Mouse (Mus musculus) liver, embryonic 11.5 days (tissue): ENCODE results near the gene Gstm4. TPM values are rescaled to one million over a fixed set of nuclear protein-coding genes. Genes with fewer than 3 reads are reported as not detected.
"Not testable (repeated sequence)": the region's sequence is repeated elsewhere in the genome, so short reads cannot be mapped to it uniquely, and the experiment has no call there.

Experiments used
- ATAC-seq: fragments of 200-750 bp; cut with Nextera tagmentation; replicated peaks from 2 replicates; pipeline ENCODE4 v1.8.0; 2017; ENCODE audit warnings: moderate number of reproducible peaks, mild to moderate bottlenecking, moderate TSS enrichment, moderate library complexity; ENCODE audit not compliant: low FRiP score
- DNase-seq: peaks from one replicate; pipeline ENCODE4 v3.0.0-alpha.2; 2017; ENCODE audit warnings: low spot score
- H3K27ac ChIP-seq: fragments of 300-500 bp; sonication (generic); 2 replicates; pipeline ENCODE4 v1.5.1; 2014; ENCODE audit warnings: mild to moderate bottlenecking, low read depth, low read length, control low read depth
- H3K27me3 ChIP-seq: fragments of 300-500 bp; sonication (generic); replicated peaks from 2 replicates; pipeline ENCODE4 v1.6.1; 2014; ENCODE audit warnings: low read length, mixed read lengths; ENCODE audit not compliant: control insufficient read depth, insufficient read depth
- H3K36me3 ChIP-seq: fragments of 300-500 bp; sonication (generic); 2 replicates; pipeline ENCODE4 v1.6.1; 2014; ENCODE audit warnings: mild to moderate bottlenecking, low read length, moderate library complexity, mixed read lengths; ENCODE audit not compliant: control insufficient read depth, insufficient read depth
- H3K4me1 ChIP-seq: fragments of 300-500 bp; sonication (generic); replicated peaks from 2 replicates; pipeline ENCODE4 v1.6.1; 2014; ENCODE audit warnings: low read length, mixed read lengths; ENCODE audit not compliant: control insufficient read depth, insufficient read depth
- H3K4me2 ChIP-seq: fragments of 300-500 bp; sonication (generic); 2 replicates; pipeline ENCODE4 v1.6.1; 2014; ENCODE audit warnings: mild to moderate bottlenecking, control low read depth, moderate library complexity
- H3K4me3 ChIP-seq: fragments of 300-500 bp; sonication (generic); 2 replicates; pipeline ENCODE4 v1.5.1; 2014; ENCODE audit warnings: low read depth, low read length, control low read depth
- H3K9ac ChIP-seq: fragments of 300-500 bp; sonication (generic); 2 replicates; pipeline ENCODE4 v1.6.1; 2014; ENCODE audit warnings: low read depth, low read length, control low read depth
- H3K9me3 ChIP-seq: fragments of 300-500 bp; sonication (generic); 2 replicates; pipeline ENCODE4 v1.6.1; 2016; ENCODE audit warnings: low read length, inconsistent platforms, mixed read lengths; ENCODE audit not compliant: control insufficient read depth
- WGBS: fragments of 180-500 bp; shearing (Covaris S2); extraction: QIAGEN DNeasy Blood & Tissue Kit; methylation state at CpG from one replicate; pipeline ENCODE4 v1.1.7; 2014; 5-methylcytosine and 5-hydroxymethylcytosine counted together
- polyA plus RNA-seq: library from polyadenylated mRNA; unstranded; fragments of >200 nt; fragmentation: Nextera tagmentation; extraction: Ambion mirVana; gene quantifications from 2 replicates; pipeline ENCODE4 v1.2.1, GENCODE M21; 2014

Gstm4 gene
- polyA plus RNA-seq, 1 experiment from 2014 or later, result 22.8 TPM

DNA sequence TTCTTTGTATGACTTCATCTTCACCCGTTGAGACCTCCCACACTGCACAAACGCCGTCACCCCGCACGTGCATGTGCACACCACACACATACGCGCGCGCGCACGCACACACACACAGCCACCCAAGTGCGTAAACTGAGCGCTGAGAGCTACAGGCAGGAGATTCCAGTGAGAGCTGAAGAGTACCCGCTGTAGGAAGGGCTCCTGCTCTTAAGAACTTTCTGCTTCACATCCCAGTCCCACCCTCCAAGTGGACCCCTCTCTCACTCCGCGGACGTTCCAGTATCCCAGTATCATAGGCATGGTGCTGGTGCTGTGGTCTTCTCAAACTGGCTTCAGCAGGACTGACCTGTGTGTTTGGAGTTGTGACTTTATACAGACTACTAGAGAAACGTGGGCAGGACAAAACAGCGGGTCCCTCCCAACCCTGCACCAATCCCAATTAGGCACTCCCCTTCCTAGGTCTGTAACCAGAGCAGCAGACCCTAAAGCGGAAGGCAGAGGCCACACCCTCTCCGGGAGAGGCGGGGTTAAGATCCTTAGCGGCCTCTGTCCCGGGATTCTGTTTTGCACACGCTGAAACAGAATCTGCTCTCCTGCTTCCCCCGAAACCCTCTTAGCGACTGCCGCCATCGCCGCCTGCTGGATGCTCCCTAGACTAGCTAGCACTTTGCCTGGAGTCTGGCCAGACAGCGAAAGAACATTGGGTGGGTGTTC, 27.1 kb downstream of the Gstm4 start, which contains the start of gene Gstm1:
Gene Gstm1 (minus strand): TSS at position 501 of the 717 bp plus-strand sequence.
- under 1% methylated on average over 31 of the region's 31 CpGs for WGBS
- H3K4me1 ChIP-seq, result peaks cover 10% of the 10 kb centered on the region

DNA sequence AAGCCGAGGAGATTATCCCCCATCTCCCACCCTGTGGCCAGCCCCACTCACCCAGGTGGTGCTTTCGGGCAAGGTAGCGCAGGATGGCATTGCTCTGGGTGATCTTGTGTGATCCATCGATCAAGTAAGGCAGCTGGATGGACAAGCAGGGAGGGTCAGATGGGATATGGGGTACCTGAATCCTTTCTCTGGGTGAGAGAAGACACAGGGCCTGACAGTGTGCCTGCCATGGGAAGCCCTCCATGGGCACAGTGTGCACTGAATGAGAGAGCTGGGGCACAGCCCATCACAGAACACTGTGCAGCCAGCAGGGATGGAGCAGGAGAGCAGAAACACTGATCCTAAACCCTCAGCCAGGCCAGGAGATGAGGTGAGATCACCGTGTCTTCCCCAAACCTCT, 28.2 kb downstream of the Gstm4 start:
- whole genome bisulfite sequencing, result 83% methylated on average over 5 of the region's 5 CpGs
- H3K4me2 ChIP-seq, result peak overlapping the region; percentile 67
- peaks cover 10% of the 10 kb centered on the region for H3K4me1 ChIP-seq
- not testable (repeated sequence) for ATAC-seq, DNase-seq, H3K9ac ChIP-seq, H3K27ac ChIP-seq, H3K27me3 ChIP-seq, H3K36me3 ChIP-seq, H3K9me3 ChIP-seq
- H3K4me3 ChIP-seq, result peak overlapping the region; percentile 45

More for the DNA sequence above, 27.1 kb downstream of the Gstm4 start, which contains the start of gene Gstm1:
- DNase-seq (peak; percentile 88), ATAC-seq (peak; percentile 96)
- H3K4me2 ChIP-seq, result peak within 1 kb of the TSS; percentile 67
- no peaks in the 10 kb centered on the region for H3K27me3 ChIP-seq
- H3K27ac ChIP-seq, result peak within 1 kb of the TSS; percentile 45
- peak within 1 kb of the TSS; percentile 45 for H3K4me3 ChIP-seq
- no peaks in the 10 kb centered on the region for H3K36me3 ChIP-seq
- no peaks in the 10 kb centered on the region for H3K9me3 ChIP-seq
- peak within 1 kb of the TSS; percentile 55 for H3K9ac ChIP-seq

DNA sequence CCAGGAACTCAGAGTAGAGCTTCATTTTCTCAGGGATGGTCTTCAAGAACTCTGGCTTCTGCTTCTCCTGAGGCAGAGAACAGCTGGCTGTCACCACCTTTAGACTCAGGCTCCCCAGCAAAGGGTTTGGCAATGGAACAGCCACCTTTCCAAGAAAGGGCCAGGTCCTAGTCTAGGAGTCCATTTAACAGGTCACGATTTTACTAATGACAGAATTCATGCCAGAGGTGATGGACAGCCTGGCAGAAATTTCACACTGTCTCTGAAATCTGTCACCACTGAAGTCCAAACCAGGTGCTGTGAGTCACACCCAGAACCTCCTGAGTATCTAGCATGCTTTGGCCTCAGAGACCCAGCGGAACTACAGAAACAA, 29.7 kb downstream of the Gstm4 start:
- H3K9ac ChIP-seq, result no peak overlapping the region
- H3K27me3 ChIP-seq, result no peaks in the 10 kb centered on the region
- WGBS, result 85% methylated on average over 2 of the region's 2 CpGs
- ATAC-seq (no peak), DNase-seq (no peak)
- H3K4me3 ChIP-seq, result no peak overlapping the region
- 0 out of 2 replicates have a peak overlapping the region, but pooled peaks have one; percentile 9 for H3K4me2 ChIP-seq
- no peak overlapping the region for H3K27ac ChIP-seq
- peaks cover 10% of the 10 kb centered on the region for H3K4me1 ChIP-seq
- H3K36me3 ChIP-seq, result no peaks in the 10 kb centered on the region
- H3K9me3 ChIP-seq, result no peaks in the 10 kb centered on the region

DNA sequence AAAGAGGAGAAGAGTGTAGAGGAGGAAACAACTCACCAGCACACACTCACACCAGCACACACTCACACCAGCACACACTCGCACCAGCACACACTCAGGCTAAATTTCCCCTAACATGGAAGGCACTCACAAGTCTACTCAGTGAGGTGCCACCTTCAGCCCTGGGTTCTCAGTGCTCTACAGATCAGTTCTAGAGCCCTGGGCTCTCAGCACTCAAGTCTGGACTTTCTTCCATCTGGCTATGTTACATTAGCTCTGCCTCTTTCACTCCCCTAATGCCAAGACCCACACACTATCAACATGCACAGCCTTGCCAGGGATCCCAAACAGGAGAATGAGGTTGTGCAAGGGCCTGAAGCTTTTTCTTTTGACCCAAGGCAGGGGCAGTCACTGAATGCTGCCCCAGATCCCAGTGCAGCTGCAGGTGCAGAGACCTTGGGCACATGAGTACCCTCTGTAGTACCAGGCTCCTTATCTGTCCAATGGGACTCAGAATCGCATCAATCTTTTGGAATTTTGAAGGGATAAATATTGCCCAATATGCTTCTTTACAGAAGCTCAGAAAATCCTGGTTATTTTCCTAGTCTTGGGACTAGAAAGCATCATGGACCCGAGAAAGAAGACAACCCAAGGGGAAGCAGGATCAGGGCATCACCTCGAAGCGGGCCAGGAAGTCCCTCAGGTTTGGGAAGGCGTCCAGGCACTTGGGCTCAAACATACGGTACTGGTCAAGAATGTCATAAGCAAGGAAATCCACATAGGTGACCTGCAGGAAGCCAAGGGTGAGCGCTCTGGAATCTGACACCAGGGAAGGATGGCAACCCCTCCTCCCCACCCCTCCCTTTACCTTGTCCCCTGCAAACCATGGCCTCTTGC, 30.4 kb downstream of the Gstm4 start:
- ATAC-seq, result no peak

DNA sequence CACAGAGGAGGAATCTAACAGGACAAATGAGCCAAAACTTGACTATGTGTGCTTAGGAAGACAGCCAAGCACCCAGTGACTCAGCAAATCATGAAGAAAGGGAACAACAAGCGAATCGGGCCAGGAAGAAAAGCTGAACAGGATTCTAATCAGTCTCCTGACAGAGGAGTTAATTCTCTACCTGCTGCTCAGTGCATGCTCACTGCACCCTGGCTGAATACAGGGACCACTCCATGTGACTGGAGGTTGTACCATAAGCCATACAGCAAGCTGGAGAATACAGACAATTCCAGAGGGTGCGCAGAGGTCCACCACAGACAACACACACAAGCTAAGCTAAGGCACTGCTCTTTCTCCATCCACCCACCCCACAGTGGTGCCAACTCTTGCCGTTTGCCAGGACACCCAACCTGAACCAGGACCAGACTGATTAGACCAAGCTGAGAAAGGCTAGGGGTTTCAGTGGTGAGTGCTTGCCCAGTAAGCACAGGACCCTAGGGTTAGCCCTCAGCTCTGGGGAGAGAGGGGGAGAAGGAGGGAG, 31.3 kb downstream of the Gstm4 start:
- H3K4me2 ChIP-seq, result no peak overlapping the region
- H3K9me3 ChIP-seq, result no peaks in the 10 kb centered on the region
- H3K4me1 ChIP-seq, result peaks cover 6% of the 10 kb centered on the region
- WGBS, result 70% methylated on average over 4 of the region's 4 CpGs
- H3K36me3 ChIP-seq, result no peaks in the 10 kb centered on the region
- DNase-seq (no peak), ATAC-seq (no peak)
- H3K27ac ChIP-seq, result no peak overlapping the region
- no peaks in the 10 kb centered on the region for H3K27me3 ChIP-seq
- no peak overlapping the region for H3K9ac ChIP-seq
- no peak overlapping the region for H3K4me3 ChIP-seq

More for the DNA sequence above, 30.4 kb downstream of the Gstm4 start:
- no peaks in the 10 kb centered on the region for H3K36me3 ChIP-seq
- no peak overlapping the region for H3K9ac ChIP-seq
- no peaks in the 10 kb centered on the region for H3K9me3 ChIP-seq
- H3K4me1 ChIP-seq, result peaks cover 10% of the 10 kb centered on the region
- no peak overlapping the region for H3K4me3 ChIP-seq
- WGBS, result 75% methylated on average over 7 of the region's 8 CpGs
- H3K27me3 ChIP-seq, result no peaks in the 10 kb centered on the region
- no peak for DNase-seq
- no peak overlapping the region for H3K27ac ChIP-seq
- peak overlapping the region; percentile 29 for H3K4me2 ChIP-seq

DNA sequence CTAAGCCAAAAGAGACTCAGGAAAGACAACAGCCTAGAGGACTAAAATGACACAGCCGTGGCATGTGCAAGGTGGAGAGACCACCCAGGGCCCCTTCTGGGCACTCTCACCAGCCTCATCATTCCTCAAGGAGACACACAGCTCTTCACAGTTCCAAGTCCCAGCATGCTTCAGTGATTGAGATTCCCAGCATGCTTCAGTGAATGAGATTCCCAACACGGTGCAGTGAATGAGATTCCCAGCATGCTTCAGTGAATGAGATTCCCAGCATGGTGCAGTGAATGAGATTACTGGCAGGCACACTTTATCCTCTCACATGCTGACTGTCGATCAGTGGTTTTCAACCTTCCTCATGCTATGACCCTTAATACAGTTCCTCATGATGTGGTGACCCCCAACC, 33.1 kb downstream of the Gstm4 start:
- no peak overlapping the region for H3K4me2 ChIP-seq
- H3K36me3 ChIP-seq, result no peaks in the 10 kb centered on the region
- H3K4me1 ChIP-seq, result no peaks in the 10 kb centered on the region; the same call in 1 of the 2 replicates
- DNase-seq (no peak), ATAC-seq (no peak)
- H3K9me3 ChIP-seq, result no peaks in the 10 kb centered on the region
- no peaks in the 10 kb centered on the region for H3K27me3 ChIP-seq
- H3K9ac ChIP-seq, result no peak overlapping the region
- H3K4me3 ChIP-seq, result no peak overlapping the region
- WGBS, result 76% methylated on average over 3 of the region's 3 CpGs
- H3K27ac ChIP-seq, result no peak overlapping the region

DNA sequence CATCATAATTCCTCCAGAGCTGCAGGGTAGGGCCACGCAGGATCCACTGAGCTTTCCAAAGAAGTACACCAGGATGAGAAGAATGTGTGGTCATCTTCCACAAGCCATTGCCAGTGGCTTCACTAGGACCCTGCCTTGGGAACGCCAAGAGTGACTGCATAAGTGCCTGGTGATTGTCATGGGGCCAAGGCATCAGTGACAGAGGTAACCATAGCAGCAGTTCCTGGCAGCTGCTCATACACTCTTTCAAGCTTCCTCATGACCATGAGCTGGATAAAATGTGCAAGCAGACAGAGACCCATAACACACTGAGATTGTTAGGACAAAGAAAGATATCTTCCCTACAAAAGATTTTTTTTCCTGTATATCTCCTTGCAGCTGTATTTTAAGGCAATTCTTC, 34.4 kb downstream of the Gstm4 start:
- no peaks in the 10 kb centered on the region for H3K36me3 ChIP-seq
- H3K9ac ChIP-seq, result no peak overlapping the region
- no peak overlapping the region for H3K4me3 ChIP-seq
- DNase-seq (no peak), ATAC-seq (no peak)
- WGBS, result 73% methylated on average over 2 of the region's 2 CpGs
- no peak overlapping the region for H3K27ac ChIP-seq
- H3K4me2 ChIP-seq, result no peak overlapping the region
- no peaks in the 10 kb centered on the region for H3K9me3 ChIP-seq
- H3K27me3 ChIP-seq, result no peaks in the 10 kb centered on the region
- no peaks in the 10 kb centered on the region; the same call in 1 of the 2 replicates for H3K4me1 ChIP-seq

DNA sequence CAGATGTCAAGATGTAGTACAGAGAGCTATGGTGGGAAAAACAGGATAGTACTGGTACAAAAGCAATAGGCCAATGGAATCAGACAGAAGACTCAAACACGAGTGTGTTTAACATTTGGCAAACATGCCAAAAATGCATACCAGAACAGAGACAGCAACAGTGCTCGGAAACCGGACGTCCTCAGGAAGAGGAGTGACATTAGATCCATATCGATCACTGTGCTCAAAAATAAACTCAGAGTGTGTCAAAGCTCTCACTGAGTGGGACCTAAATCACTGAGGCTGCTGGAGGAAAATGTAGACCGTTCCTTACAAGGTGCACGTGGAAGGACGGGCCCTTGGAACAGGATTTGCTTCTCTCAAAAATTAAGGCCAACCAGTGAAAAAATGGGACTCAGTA, 42.7 kb downstream of the Gstm4 start:
- H3K36me3 ChIP-seq, result no peaks in the 10 kb centered on the region
- WGBS, result 76% methylated on average over 8 of the region's 8 CpGs
- DNase-seq (no peak), ATAC-seq (no peak)
- H3K9me3 ChIP-seq, result no peaks in the 10 kb centered on the region
- no peak overlapping the region for H3K4me2 ChIP-seq
- H3K4me3 ChIP-seq, result no peak overlapping the region
- H3K27ac ChIP-seq, result no peak overlapping the region
- no peak overlapping the region for H3K9ac ChIP-seq
- no peaks in the 10 kb centered on the region for H3K27me3 ChIP-seq
- H3K4me1 ChIP-seq, result no peaks in the 10 kb centered on the region
